Mouse (Mus musculus): Measurements from ENCODE around the gene Pan3. TPM values are rescaled to one million over a fixed set of nuclear protein-coding genes. Genes with fewer than 3 reads are reported as not detected.

Pan3 gene
- polyA plus RNA-seq, 1 experiment from 2014 or later = 63.8 TPM

DNA sequence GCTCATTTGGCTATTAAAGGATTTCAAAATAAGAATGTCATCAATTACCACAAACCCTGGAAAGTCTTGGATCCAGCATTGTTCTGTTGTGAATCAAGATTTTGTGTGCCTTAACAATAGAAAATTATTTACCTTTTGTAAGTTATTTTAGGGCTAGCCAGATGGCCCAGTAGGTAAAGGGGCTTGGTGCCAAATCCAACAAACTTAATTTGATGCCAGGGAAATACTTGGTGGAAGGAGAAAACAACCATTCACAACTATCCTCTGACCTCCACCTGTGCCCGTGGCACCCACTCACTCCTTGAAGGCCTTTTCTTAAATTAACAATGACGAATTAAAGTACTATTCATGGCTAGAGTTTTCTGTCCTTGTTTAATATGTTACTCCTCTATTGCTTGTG is 66.0 kb downstream of the Pan3 start:
- H3K27me3 ChIP-seq (ENCODE audit: control insufficient read depth, insufficient read depth, low read length) = no peaks in the 10 kb centered on the region
- WGBS = 84% methylated on average over 2 of the region's 2 CpGs

DNA sequence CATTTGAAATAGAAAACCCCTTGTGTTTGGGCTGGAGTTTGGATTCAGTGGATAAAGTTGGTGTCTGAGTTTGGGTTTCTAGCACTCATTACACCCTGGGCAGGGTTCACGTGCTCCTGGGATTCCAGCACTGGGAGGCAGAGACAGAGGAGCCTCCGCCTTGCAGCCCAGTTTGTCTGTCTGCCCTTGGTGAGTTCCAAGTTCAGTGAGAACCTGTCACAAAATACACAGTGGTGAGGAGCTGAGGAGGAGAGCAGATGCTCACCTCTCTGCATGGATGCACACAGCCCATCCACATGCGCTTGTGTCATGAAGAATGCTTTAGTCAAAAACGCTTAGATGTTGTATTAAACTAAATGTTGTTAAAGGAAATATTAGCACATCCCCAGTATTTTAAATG is 67.0 kb downstream of the Pan3 start:
- Histone ChIP-seq H3K4me1 (replicated peaks; ENCODE audit: control insufficient read depth, insufficient read depth, low read length) (no peaks in the 10 kb centered on the region), H3K36me3 (ENCODE audit: control insufficient read depth, insufficient read depth, low read length) (no peaks in the 10 kb centered on the region), H3K4me2 (replicated peaks; ENCODE audit: low read depth, low read length) (no peak overlapping the region), H3K9ac (ENCODE audit: low read depth, low read length) (no peak overlapping the region), H3K4me3 (ENCODE audit: low read depth, low read length) (no peak overlapping the region), H3K27ac (ENCODE audit: low read depth, low read length) (no peak overlapping the region), H3K9me3 (ENCODE audit: control insufficient read depth, low read length) (no peaks in the 10 kb centered on the region), H3K27me3 (ENCODE audit: control insufficient read depth, insufficient read depth, low read length) (no peaks in the 10 kb centered on the region)
- WGBS = 89% methylated on average over 4 of the region's 4 CpGs
- DNase-seq (ENCODE audit: low spot score) (no peak), ATAC-seq (ENCODE audit: low FRiP score) (no peak)

More for the DNA sequence above, 66.0 kb downstream of the Pan3 start:
- no peaks in the 10 kb centered on the region for H3K9me3 ChIP-seq (ENCODE audit: control insufficient read depth, low read length)
- H3K4me1 ChIP-seq (replicated peaks; ENCODE audit: control insufficient read depth, insufficient read depth, low read length) = no peaks in the 10 kb centered on the region
- DNase-seq (ENCODE audit: low spot score) (no peak), ATAC-seq (ENCODE audit: low FRiP score) (no peak)
- no peak overlapping the region for H3K9ac ChIP-seq (ENCODE audit: low read depth, low read length)
- no peak overlapping the region for H3K27ac ChIP-seq (ENCODE audit: low read depth, low read length)
- no peak overlapping the region for H3K4me2 ChIP-seq (replicated peaks; ENCODE audit: low read depth, low read length)
- H3K36me3 ChIP-seq (ENCODE audit: control insufficient read depth, insufficient read depth, low read length) = no peaks in the 10 kb centered on the region
- no peak overlapping the region for H3K4me3 ChIP-seq (ENCODE audit: low read depth, low read length)

DNA sequence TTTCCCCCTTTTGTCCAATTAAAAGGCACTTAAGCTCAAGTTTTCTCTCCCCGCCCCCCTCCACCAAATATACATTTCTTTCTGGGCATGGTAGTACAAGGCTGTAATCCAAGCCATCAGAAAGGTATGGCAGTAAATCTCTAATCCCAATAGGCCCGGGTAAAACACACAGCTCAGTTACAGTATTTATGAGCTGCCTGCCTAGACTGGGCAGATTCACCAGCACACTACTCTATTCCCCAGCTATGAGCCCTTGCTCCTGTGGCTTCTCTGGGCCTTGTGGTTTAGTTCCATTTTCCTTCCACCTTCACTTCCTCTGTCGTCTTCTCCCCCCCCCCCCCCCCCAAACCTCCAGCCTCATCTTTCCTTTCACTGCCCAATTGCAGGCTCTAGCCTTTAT is 67.8 kb downstream of the Pan3 start:
- Histone ChIP-seq H3K27ac (ENCODE audit: low read depth, low read length) (no peak overlapping the region), H3K9me3 (ENCODE audit: control insufficient read depth, low read length) (no peaks in the 10 kb centered on the region), H3K4me1 (replicated peaks; ENCODE audit: control insufficient read depth, insufficient read depth, low read length) (no peaks in the 10 kb centered on the region), H3K4me2 (replicated peaks; ENCODE audit: low read depth, low read length) (no peak overlapping the region), H3K4me3 (ENCODE audit: low read depth, low read length) (no peak overlapping the region), H3K27me3 (ENCODE audit: control insufficient read depth, insufficient read depth, low read length) (no peaks in the 10 kb centered on the region), H3K9ac (ENCODE audit: low read depth, low read length) (no peak overlapping the region), H3K36me3 (ENCODE audit: control insufficient read depth, insufficient read depth, low read length) (no peaks in the 10 kb centered on the region)
- WGBS = 82% methylated on average over 3 of the region's 3 CpGs
- ATAC-seq (ENCODE audit: low FRiP score) = no peak
- no peak for DNase-seq (ENCODE audit: low spot score)

DNA sequence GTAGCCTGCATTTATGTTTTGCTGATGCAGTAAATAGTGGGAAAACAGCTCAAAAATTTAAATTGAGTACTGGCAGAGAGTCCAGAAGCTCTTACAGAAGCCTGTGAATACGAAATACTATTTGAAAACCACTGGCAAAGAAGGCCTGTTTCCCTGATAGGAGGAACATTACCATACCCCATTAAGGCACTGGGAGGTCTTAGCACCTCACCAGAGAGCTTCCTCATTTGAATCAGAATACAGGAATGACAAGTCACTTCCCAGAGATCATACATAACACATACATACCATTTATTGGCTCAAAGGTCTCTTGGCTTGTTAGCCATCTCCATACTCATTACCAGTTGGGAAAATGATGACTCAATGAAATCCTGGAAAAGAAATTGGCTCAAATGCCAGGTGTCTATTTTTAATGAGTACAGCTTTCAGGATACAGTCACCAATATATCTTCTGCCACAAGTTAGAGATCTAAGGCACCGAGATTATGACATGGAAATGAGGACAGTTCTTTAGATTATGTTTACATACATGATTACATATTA is 71.6 kb downstream of the Pan3 start:
- no peak overlapping the region for H3K27ac ChIP-seq (ENCODE audit: low read depth, low read length)
- ATAC-seq (ENCODE audit: low FRiP score) (no peak), DNase-seq (ENCODE audit: low spot score) (no peak)
- no peaks in the 10 kb centered on the region for H3K4me1 ChIP-seq (replicated peaks; ENCODE audit: control insufficient read depth, insufficient read depth, low read length)
- no peak overlapping the region for H3K4me3 ChIP-seq (ENCODE audit: low read depth, low read length)
- no peak overlapping the region for H3K4me2 ChIP-seq (replicated peaks; ENCODE audit: low read depth, low read length)
- no peak overlapping the region for H3K9ac ChIP-seq (ENCODE audit: low read depth, low read length)
- WGBS = 88% methylated on average over 2 of the region's 2 CpGs
- H3K27me3 ChIP-seq (ENCODE audit: control insufficient read depth, insufficient read depth, low read length) = no peaks in the 10 kb centered on the region
- no peaks in the 10 kb centered on the region for H3K9me3 ChIP-seq (ENCODE audit: control insufficient read depth, low read length)
- H3K36me3 ChIP-seq (ENCODE audit: control insufficient read depth, insufficient read depth, low read length) = no peaks in the 10 kb centered on the region

DNA sequence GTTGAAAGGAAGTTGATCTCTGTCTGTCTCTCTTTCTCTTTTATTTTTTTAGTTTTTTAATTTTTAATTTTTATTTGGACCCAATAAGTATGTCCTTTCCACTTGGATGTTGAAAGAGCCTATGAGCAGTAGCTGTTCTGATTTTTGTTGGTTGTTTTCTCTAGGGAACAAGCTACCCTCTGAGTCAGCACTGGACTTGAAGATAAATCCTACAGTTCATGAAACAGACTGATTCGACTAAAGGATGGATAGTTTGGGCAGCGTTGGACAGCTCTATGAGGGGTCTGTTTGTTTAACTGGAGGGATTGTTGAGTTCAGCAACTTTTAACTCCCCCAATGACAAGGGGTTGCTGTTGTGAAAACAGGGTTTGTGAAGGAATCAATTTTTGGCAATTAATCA is 73.0 kb downstream of the Pan3 start:
- Histone ChIP-seq H3K9me3 (ENCODE audit: control insufficient read depth, low read length) (no peaks in the 10 kb centered on the region), H3K4me2 (replicated peaks; ENCODE audit: low read depth, low read length) (no peak overlapping the region), H3K27ac (ENCODE audit: low read depth, low read length) (no peak overlapping the region), H3K9ac (ENCODE audit: low read depth, low read length) (no peak overlapping the region), H3K36me3 (ENCODE audit: control insufficient read depth, insufficient read depth, low read length) (no peaks in the 10 kb centered on the region), H3K27me3 (ENCODE audit: control insufficient read depth, insufficient read depth, low read length) (no peaks in the 10 kb centered on the region), H3K4me3 (ENCODE audit: low read depth, low read length) (no peak overlapping the region), H3K4me1 (replicated peaks; ENCODE audit: control insufficient read depth, insufficient read depth, low read length) (no peaks in the 10 kb centered on the region)
- DNase-seq (ENCODE audit: low spot score) (no peak), ATAC-seq (ENCODE audit: low FRiP score) (no peak)
- 83% methylated on average over 2 of the region's 2 CpGs for WGBS

DNA sequence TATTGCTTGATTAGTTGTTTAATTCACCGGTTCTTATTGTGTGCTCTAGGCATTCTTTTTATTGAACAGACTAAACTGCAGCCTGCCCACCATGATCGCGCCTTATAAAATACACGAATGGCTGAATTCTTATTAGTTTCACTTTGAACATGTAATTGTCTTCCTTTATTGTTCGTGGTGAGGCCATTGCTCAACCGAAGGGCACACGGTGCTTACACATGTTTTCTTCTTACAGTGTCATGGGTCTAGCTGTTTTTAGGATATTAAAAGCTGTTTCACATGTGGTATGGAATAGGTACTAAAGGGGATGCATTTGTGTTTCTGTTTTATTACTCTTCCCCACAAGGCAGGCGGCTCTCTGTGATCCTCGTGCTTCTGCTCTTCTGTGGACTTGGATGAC is 81.4 kb downstream of the Pan3 start:
- WGBS = 94% methylated on average over 9 of the region's 9 CpGs
- Histone ChIP-seq H3K4me2 (replicated peaks; ENCODE audit: low read depth, low read length) (no peak overlapping the region), H3K4me3 (ENCODE audit: low read depth, low read length) (no peak overlapping the region), H3K9me3 (ENCODE audit: control insufficient read depth, low read length) (no peaks in the 10 kb centered on the region), H3K27me3 (ENCODE audit: control insufficient read depth, insufficient read depth, low read length) (no peaks in the 10 kb centered on the region), H3K9ac (ENCODE audit: low read depth, low read length) (no peak overlapping the region), H3K27ac (ENCODE audit: low read depth, low read length) (no peak overlapping the region), H3K4me1 (replicated peaks; ENCODE audit: control insufficient read depth, insufficient read depth, low read length) (no peaks in the 10 kb centered on the region), H3K36me3 (ENCODE audit: control insufficient read depth, insufficient read depth, low read length) (no peaks in the 10 kb centered on the region)
- DNase-seq (ENCODE audit: low spot score) (no peak), ATAC-seq (ENCODE audit: low FRiP score) (no peak)

DNA sequence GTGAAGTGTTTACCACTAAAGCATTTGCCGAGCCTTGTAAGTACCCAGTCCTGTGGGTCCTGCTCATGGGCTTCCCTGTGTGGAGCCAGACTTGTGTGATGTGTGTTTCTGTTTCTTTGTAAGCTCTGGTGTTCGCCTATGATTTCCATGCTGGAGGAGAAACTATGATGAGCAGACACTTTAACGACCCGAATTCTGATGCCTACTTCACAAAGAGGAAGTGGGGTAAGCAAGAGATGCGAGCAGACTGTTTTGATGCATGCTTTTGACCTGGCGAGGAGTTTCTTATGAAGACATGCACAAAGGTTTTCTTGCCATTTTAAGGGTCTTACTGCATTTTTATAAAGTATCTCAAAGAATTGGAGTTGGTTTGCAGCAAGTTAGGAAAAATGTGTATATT is 97.0 kb downstream of the Pan3 start:
- no peak overlapping the region for H3K27ac ChIP-seq (ENCODE audit: low read depth, low read length)
- H3K4me2 ChIP-seq (replicated peaks; ENCODE audit: low read depth, low read length) = no peak overlapping the region
- H3K9ac ChIP-seq (ENCODE audit: low read depth, low read length) = no peak overlapping the region
- H3K36me3 ChIP-seq (ENCODE audit: control insufficient read depth, insufficient read depth, low read length) = no peaks in the 10 kb centered on the region
- no peak for ATAC-seq (ENCODE audit: low FRiP score)
- no peak overlapping the region for H3K4me3 ChIP-seq (ENCODE audit: low read depth, low read length)
- no peak for DNase-seq (ENCODE audit: low spot score)
- no peaks in the 10 kb centered on the region for H3K9me3 ChIP-seq (ENCODE audit: control insufficient read depth, low read length)
- WGBS = 92% methylated on average over 6 of the region's 6 CpGs
- H3K4me1 ChIP-seq (replicated peaks; ENCODE audit: control insufficient read depth, insufficient read depth, low read length) = no peaks in the 10 kb centered on the region
- no peaks in the 10 kb centered on the region for H3K27me3 ChIP-seq (ENCODE audit: control insufficient read depth, insufficient read depth, low read length)

DNA sequence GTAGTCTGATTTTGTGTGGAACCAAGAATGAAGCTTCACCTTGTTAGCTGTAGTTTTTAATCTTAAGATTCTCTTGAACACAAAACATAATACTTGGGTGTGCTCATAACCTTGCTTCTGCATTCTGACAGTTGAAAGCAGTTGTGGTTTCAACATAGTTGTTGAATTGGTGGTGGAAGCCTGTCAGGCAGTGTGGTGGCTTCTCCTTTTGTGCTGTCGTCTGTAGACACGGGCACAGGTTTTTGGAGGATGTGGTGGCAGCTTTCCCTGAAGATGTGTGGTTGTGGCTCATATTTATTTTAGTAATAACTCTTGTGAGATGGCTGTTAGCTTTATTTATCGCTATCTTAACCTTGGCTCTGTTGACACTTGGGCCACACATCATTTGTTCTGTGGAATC is 97.8 kb downstream of the Pan3 start:
- no peak for ATAC-seq (ENCODE audit: low FRiP score)
- no peak overlapping the region for H3K9ac ChIP-seq (ENCODE audit: low read depth, low read length)
- no peak overlapping the region for H3K4me2 ChIP-seq (replicated peaks; ENCODE audit: low read depth, low read length)
- no peaks in the 10 kb centered on the region for H3K9me3 ChIP-seq (ENCODE audit: control insufficient read depth, low read length)
- H3K36me3 ChIP-seq (ENCODE audit: control insufficient read depth, insufficient read depth, low read length) = no peaks in the 10 kb centered on the region
- H3K4me1 ChIP-seq (replicated peaks; ENCODE audit: control insufficient read depth, insufficient read depth, low read length) = no peaks in the 10 kb centered on the region
- H3K27me3 ChIP-seq (ENCODE audit: control insufficient read depth, insufficient read depth, low read length) = no peaks in the 10 kb centered on the region
- no peak for DNase-seq (ENCODE audit: low spot score)
- H3K27ac ChIP-seq (ENCODE audit: low read depth, low read length) = no peak overlapping the region
- 93% methylated on average over 3 of the region's 3 CpGs for WGBS
- H3K4me3 ChIP-seq (ENCODE audit: low read depth, low read length) = no peak overlapping the region

DNA sequence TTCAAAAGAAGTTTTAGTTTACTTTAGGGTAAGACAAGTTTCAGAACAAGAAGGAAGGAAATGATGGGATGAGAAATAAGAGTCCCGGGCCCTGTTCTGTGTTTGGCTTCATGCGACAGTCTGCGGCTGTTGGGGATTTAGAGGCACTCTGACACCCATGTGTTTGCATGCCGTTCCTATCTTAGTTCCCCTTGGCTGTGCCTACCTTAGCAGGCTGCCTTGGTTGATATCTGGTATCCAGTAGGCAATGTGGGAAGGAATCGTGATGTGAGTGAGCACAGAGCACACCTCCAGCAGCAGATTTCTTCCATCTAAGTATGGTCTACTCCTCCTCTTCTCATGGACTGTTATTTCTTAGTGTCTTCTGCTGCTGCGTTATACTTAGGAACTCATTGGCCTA is 102.1 kb downstream of the Pan3 start:
- Histone ChIP-seq H3K4me3 (ENCODE audit: low read depth, low read length) (no peak overlapping the region), H3K4me1 (replicated peaks; ENCODE audit: control insufficient read depth, insufficient read depth, low read length) (no peaks in the 10 kb centered on the region), H3K9ac (ENCODE audit: low read depth, low read length) (no peak overlapping the region), H3K27ac (ENCODE audit: low read depth, low read length) (no peak overlapping the region), H3K27me3 (ENCODE audit: control insufficient read depth, insufficient read depth, low read length) (no peaks in the 10 kb centered on the region), H3K36me3 (ENCODE audit: control insufficient read depth, insufficient read depth, low read length) (no peaks in the 10 kb centered on the region), H3K4me2 (replicated peaks; ENCODE audit: low read depth, low read length) (no peak overlapping the region), H3K9me3 (ENCODE audit: control insufficient read depth, low read length) (no peaks in the 10 kb centered on the region)
- DNase-seq (ENCODE audit: low spot score) (no peak), ATAC-seq (ENCODE audit: low FRiP score) (no peak)
- 95% methylated on average over 6 of the region's 6 CpGs for WGBS
